Mouse (Mus musculus): ENCODE data around the gene Rsph6a.

- TF ChIP-seq CTCF (IDR thresholded peaks at IDR 0.05; ENCODE audit: extremely low read depth, insufficient read depth, insufficient read length, insufficient replicate concordance) (peak; percentile 57; the same call in 1 of the 2 replicates), POLR2A (IDR thresholded peaks at IDR 0.05; ENCODE audit: low read depth, low read length) (no peak)
Measured at GRCm38 (mm10) chr7:19029084-19029653, 25.3 kb upstream of the Rsph6a start.

Data from spleen, adult 2 months (tissue).